Mouse (Mus musculus) CD4-positive helper T cell, adult 2 months (primary cell): ENCODE measurements around the gene Cd72.

Experiments
- DNase-seq: peaks from one replicate; pipeline ENCODE4 v3.0.0-alpha.2; 2012; ENCODE audit warnings: low read depth, missing footprints, low spot score

The Cd72 gene

DNA sequence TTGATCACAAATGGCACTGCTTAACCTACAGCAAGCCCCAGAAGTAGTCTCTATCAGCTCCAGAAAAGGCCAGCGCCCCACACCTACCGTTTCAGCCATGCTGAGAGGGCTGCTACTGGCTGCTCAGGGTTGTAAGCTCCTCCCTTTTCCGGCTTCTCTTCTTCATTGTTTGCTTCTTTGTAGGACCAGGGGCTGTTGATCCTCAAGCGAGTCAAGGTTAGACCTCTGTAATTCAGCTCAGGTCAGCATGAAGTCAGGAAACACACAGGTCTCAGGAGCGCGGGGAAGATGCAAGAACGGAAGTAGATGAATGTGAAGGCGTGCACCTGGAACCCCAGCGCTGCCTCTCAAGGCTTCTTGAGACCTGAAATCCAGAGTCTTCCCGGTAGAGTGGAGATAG lies 49.7 kb downstream of the Cd72 start:
- DNase-seq = no peak

DNA sequence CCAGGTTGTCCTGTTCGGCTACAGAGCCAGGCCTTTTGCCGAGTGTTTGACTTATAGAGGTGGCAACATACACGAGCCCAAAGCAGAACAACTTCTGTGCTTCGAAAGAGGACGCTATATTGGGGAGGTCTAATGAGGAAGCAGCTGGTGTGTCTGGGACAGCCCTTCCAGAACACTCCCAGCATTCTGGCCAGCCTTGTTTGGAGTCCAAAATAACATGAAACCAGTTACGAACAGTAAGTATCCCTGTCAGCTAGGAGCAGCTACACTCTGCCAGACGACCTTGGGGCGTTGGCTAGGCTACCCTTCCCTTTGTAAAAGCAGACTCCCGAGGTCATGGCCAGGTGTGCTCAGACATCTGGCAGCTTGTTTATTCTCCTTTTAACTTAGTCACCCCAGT lies 52.2 kb downstream of the Cd72 start:
- DNase-seq = no peak

DNA sequence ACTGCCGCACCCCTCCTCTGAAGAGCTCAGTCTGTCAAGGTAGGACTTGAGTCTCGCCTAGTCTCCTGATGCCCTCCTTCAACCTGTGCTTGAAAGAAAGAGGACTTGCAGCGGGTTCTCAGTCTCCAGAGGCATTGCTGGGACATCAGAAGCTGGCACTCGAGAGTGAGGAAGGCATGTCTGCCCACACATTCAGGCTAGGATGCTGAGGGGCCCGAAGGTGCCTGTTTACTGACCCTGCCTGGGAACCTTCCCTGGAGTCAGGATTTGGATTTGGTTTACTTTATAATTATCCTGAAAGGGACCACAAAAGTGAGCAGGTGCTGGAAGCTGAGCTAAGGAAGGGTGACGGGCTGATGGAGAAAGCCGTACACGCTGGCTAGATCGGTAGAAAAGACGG lies 52.9 kb downstream of the Cd72 start:
- DNase-seq = no peak

DNA sequence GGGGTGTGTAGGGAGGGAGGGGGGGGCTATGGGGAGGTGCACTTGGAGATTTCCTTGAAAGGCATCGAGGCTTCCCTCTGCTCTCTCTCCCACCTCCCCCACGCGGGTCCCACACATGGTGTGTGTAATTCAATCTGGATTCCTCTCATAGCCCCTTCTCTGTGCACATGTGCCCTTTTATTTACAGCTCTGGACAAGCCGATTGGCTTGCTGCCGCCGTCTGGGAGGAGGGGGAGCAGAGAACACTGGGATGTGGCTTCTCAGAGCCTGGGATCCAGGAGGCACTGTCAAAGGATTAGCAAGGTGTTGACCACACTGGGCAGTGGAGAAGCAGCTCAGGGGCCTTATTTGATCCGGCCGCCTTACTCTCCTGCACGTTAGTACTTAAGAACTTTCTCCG lies 53.5 kb downstream of the Cd72 start:
- no peak for DNase-seq

DNA sequence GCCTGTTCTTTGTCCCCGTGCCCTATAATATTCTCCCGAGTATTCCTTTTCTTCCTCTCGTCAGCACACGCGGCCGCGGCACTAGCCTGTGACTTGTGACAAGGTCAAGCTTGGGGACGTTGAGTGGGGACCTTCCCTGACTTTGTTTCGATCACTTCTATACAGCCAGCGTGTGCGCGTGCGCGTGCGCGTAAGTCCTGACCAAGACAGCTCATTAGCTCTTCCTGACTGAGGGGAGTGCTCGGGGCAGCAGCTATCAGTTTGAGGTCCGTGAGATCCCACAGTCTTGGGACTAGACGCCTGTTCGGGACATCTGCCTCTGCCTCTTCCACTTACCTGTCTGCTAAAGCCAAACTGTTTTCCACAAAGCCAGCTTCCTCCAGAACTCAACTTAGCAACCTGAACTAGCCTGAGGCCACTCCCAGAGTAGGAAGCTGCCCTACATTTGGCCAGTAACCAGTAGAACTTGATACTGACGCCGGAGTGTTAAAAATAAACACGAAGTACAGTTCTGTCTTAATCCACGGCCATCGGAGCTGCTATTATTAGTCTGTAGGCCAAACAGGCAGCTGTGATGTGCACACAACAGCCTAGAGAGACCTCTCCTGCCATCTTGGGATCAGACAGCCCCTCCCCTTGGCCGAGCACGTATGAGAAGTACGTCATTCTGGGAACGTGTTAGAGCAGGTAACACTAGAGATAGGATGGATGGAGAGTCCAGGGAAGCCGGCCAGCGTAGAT lies 54.9 kb downstream of the Cd72 start:
- DNase-seq = no peak

DNA sequence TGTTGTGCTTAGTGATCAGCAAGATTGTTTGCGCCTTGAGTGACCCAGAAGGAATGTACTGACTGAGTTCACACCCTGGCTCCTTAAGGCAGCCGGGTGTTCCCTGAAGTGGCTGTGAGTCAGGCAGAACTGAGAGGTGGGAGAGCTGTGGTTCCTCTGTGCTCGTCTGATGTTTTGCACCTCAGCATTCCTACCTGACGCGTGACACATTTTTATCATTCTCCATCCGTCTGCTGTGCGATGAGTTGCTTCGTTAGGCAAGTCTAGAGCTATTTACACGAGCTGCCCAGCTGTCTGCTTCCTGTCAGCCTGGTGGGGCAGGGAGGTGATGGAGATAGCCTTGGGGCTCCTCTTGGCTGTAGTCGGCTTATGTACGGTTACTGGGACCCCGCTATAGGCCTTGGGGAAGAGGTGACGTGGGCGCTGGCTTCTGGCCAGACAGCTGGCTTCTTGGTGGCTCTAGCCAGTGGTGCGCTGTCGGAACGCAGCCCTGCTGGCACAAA lies 55.5 kb downstream of the Cd72 start:
- DNase-seq = no peak

DNA sequence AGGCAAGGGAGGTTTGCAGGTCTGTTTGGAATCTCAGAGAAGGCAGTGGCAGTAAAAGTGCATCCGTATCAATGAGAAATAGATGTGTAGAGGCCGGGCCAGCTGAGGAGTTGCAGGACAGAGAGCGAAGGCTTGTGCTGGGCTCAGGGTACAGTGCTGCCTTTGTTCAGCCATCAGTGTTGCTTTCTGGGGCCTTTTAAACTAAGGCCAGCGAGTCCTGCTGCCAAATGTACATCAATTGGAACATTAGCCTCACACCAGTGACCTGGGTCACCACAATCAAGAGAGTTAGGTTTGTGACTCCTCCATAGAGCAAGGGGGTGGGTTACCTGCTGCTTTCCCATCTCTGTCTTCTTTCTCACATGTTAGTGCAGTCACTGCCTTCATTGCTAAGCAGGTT lies 56.4 kb downstream of the Cd72 start:
- DNase-seq = no peak
